Mouse (Mus musculus) myocyte (in vitro differentiated cells): ENCODE results near the gene Slc25a43.

Source experiments
- CEBPB ChIP-seq: IDR thresholded peaks from 2 replicates; pipeline ENCODE4 v1.6.1; 2011; ENCODE audit warnings: mild to moderate bottlenecking, moderate library complexity; ENCODE audit not compliant: poor library complexity, insufficient read depth, severe bottlenecking
- POLR2A ChIP-seq: IDR thresholded peaks from one replicate; pipeline ENCODE4 v1.6.1; 2011; ENCODE audit warnings: low read depth, mild to moderate bottlenecking, control low read depth, moderate library complexity; ENCODE audit not compliant: insufficient read length
- TCF12 ChIP-seq: IDR thresholded peaks from one replicate; pipeline ENCODE4 v1.6.1; 2011; ENCODE audit warnings: mild to moderate bottlenecking, control low read depth; ENCODE audit not compliant: poor library complexity, insufficient read depth, severe bottlenecking
- USF1 ChIP-seq: IDR thresholded peaks from one replicate; pipeline ENCODE4 v1.6.1; 2011; ENCODE audit warnings: low read depth, mild to moderate bottlenecking, control low read depth, moderate library complexity

- TF ChIP-seq POLR2A (no peak), TCF12 (no peak), CEBPB (no peak), USF1 (no peak)
Measured at GRCm38 (mm10) chrX:36805466-36806235, 62.2 kb downstream of the Slc25a43 start.
